9 mouse cellular contexts compared by ENCODE assay signal in the genomic region with DNA sequence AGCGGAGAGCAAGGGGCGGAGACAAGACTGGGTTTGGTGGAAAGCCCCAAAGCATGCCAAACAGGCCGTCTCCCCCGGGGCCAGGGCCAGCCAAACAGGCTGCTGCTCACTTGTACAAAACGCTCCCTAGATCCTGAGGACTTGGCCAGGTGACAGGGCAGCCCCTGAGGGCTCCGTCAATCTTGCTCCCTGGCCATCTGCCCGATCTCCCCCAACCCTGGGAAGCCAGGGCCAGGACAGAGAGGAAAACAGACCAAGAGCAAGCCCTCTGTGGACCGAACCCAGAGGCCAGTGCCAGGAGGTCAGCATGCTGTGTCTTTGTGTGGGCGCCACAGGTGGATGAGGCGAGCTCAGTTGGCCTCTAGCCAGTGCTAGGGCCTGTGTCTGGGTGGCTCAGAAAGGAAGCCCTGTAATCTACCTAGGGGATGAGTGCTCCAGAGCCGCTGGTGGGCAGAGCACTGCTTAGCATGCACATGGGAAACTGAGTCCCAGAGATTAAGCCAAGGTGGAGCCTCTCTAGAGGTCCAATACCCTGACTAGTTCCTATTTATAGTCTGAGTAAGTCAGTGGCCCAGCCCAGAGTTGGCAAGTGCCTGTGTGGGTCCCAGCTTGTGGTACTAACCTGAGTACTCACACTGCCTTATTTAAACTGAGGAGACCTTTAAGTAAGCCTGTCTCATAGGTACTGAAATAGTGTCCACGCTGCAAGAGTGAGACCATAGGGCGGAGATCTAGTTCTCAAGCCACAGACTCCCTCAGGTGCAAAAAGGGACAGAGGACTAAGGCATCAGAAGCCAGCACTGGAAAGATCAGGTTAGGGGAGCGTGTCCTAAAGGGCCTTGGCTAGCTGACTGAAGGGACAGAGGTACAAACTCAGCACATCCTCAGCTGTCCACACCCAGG. TPM values are rescaled to one million over a fixed set of nuclear protein-coding genes. Genes with fewer than 3 reads are reported as not detected.
DNase-seq lines count a peak whose midpoint lies in the region; ATAC-seq and TF ChIP-seq lines count a peak whose summit lies in the region.
"Had no signal": no experiment of that assay in that cellular context is flagged by ENCODE, and none has a peak within 500 bp of the region (broad histone marks: within the 10 kb centered on the region; RNA-seq: fewer than 3 reads in every experiment).

No protein-coding gene starts in this region.

- no peaks in the 10 kb centered on the region for H3K9me3 ChIP-seq in hindbrain, postnatal 0 days (ENCODE audit: low read length)
- H3K9me3 ChIP-seq: liver, embryonic 15.5 days had no signal

- H3K27ac ChIP-seq in hindbrain, postnatal 0 days = no peak overlapping the region
- H3K27ac ChIP-seq: liver, embryonic 15.5 days had no signal

- ATAC-seq in hindbrain, postnatal 0 days = peak; percentile 11
- ATAC-seq: Patski had no signal

- peak; percentile 8 to 10 for DNase-seq in kidney, postnatal 36 days
- DNase-seq in kidney, adult 9 months = no peak
- DNase-seq in brain, embryonic 14.5 days (ENCODE audit: low read depth) = peak; percentile 88
- DNase-seq in cerebellum, postnatal 36 days = peak; percentile 58 to 60
- peak; percentile 83 for DNase-seq in hindbrain, postnatal 0 days (ENCODE audit: low spot score)
- DNase-seq in layer of hippocampus, adult 18-20 months (ENCODE audit: low spot score in 2 of 2) = no peak
- no peak for DNase-seq in right cerebral cortex, postnatal 4 days

- 44% methylated on average over 14 of the region's 14 CpGs for WGBS in hindbrain, postnatal 0 days

- no peak overlapping the region for H3K4me2 ChIP-seq in hindbrain, postnatal 0 days (ENCODE audit: low read depth, low read length)
- H3K4me2 ChIP-seq: liver, embryonic 15.5 days had no signal

- TF ChIP-seq CTCF in brain, embryonic 14.5 days (IDR thresholded peaks at IDR 0.05; ENCODE audit: borderline replicate concordance, extremely low read depth, insufficient read depth, insufficient read length) = no peak
- no peak for TF ChIP-seq CTCF in hindbrain, postnatal 0 days (IDR thresholded peaks at IDR 0.05; ENCODE audit: low read depth)

- no peak overlapping the region for H3K9ac ChIP-seq in hindbrain, postnatal 0 days (replicated peaks; ENCODE audit: low read length)
- H3K9ac ChIP-seq: liver, embryonic 15.5 days had no signal

- TF ChIP-seq POLR2A in brain, embryonic 14.5 days (IDR thresholded peaks at IDR 0.05; ENCODE audit: borderline replicate concordance, extremely low read depth, insufficient read depth, insufficient read length, poor library complexity, severe bottlenecking) = no peak

- no peaks in the 10 kb centered on the region for H3K27me3 ChIP-seq in hindbrain, postnatal 0 days (ENCODE audit: insufficient read depth, low read length)
- H3K27me3 ChIP-seq: Patski had no signal

- peaks cover 16% of the 10 kb centered on the region for H3K4me1 ChIP-seq in hindbrain, postnatal 0 days (ENCODE audit: insufficient read depth, low read length)
- H3K4me1 ChIP-seq: liver, embryonic 15.5 days had no signal

- H3K36me3 ChIP-seq in hindbrain, postnatal 0 days (ENCODE audit: insufficient read depth, low read length) = no peaks in the 10 kb centered on the region
- H3K36me3 ChIP-seq: liver, embryonic 15.5 days had no signal

- no peak overlapping the region for H3K4me3 ChIP-seq in hindbrain, postnatal 0 days (ENCODE audit: low read length)
- H3K4me3 ChIP-seq: liver, embryonic 15.5 days had no signal

RNA-seq across cellular contexts. Expression of a gene that starts 6.7 kb away (rescaled TPM):
- polyA plus RNA-seq in brain, embryonic 14.5 days (2012; rRNA removed) = 157 and 180 TPM in 2 replicates
- total RNA-seq in hindbrain, postnatal 0 days (2014; rRNA removed) = 196 and 215 TPM in 2 replicates
- 55.5 and 57.8 TPM in 2 replicates for polyA plus RNA-seq in hindbrain, postnatal 0 days (2015; fragmentation: Nextera tagmentation; extraction: Ambion mirVana)
- total RNA-seq in layer of hippocampus, adult 18-20 months (2021) = 100 to 1,000 TPM; 136 to 139 TPM

Comparison
In these comparisons a context has a peak if more than half of its experiments do, and no peak if none do; other contexts are left out.
1. DNase-seq: peak in kidney, postnatal 36 days (2 of 2), brain, embryonic 14.5 days (single experiment), cerebellum, postnatal 36 days (2 of 2) and hindbrain, postnatal 0 days (single experiment); none in kidney, adult 9 months (single experiment), layer of hippocampus, adult 18-20 months (0 of 2) and right cerebral cortex, postnatal 4 days (single experiment).